Mouse (Mus musculus) olfactory bulb, adult 2 months (tissue): ENCODE data around the gene Prdm16.

ENCODE experiments used
- CTCF ChIP-seq: fragments of 200-500 bp; IDR thresholded peaks from 2 replicates; pipeline ENCODE4 v1.5.1; 2012; ENCODE audit warnings: low read depth, mild to moderate bottlenecking, low read length, moderate library complexity; ENCODE audit not compliant: insufficient read depth
- POLR2A ChIP-seq: fragments of 200-500 bp; IDR thresholded peaks from 2 replicates; pipeline ENCODE4 v1.6.1; 2012; ENCODE audit warnings: mild to moderate bottlenecking, low read depth, low read length, moderate library complexity; ENCODE audit not compliant: insufficient read depth

- no peak for TF ChIP-seq POLR2A
- TF ChIP-seq CTCF = no peak
Measured at GRCm38 (mm10) chr4:154401982-154402932, 234.4 kb downstream of the Prdm16 start.
